ENCODE assay signal across 17 mouse cellular contexts in the genomic region with DNA sequence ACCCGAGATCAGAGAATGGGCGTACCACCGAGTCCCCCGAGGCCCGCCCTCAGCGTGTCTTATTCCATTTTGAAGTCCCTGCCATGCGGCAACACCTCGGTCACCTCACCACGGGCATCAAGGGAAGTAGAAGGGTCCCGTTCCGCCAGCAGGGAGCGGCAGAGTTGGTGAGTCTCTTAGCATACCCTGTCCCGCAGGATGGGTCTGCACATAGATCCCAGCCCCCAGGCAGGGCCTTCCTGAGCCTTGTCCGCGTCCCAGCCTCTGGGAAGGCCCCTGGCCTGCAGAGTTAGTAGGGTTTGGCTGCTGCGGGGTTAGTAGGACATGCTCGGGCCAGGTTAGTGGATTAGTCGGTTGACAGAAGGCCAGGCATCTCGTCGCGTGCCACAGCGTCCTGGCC. TPM values are rescaled to one million over a fixed set of nuclear protein-coding genes. Genes with fewer than 3 reads are reported as not detected.
DNase-seq lines count a peak whose midpoint lies in the region; ATAC-seq and TF ChIP-seq lines count a peak whose summit lies in the region.
"Had no signal": no experiment of that assay in that cellular context is flagged by ENCODE, and none has a peak within 500 bp of the region (broad histone marks: within the 10 kb centered on the region; RNA-seq: fewer than 3 reads in every experiment).

No protein-coding gene starts in this region.

- peak; percentile 46 for DNase-seq in embryo, embryonic 10.5 days (ENCODE audit: low spot score)
- DNase-seq in embryo, embryonic 11 days: no peak
- no peak for DNase-seq in testis, postnatal 10 days (ENCODE audit: low spot score)
- DNase-seq in retina, postnatal 1 day: peak; percentile 55
- DNase-seq in cerebellum, adult 2 months: no peak
- no peak for DNase-seq in left cerebral cortex, adult 11 months (ENCODE audit: low spot score)
- DNase-seq: cerebellum, adult 8-10 months; left cerebral cortex, postnatal 4 days; thymus, postnatal 25 days had no signal

- 46% methylated on average over 22 of the region's 22 CpGs for WGBS in midbrain, embryonic 12.5 days
- WGBS in cerebellum, adult 2 months: 50% methylated on average over 22 of the region's 22 CpGs

- H3K4me3 ChIP-seq in testis, adult 2 months (ENCODE audit: control insufficient read depth, low read depth, low read length): peak overlapping the region; percentile 79
- H3K4me3 ChIP-seq in midbrain, embryonic 12.5 days: no peak overlapping the region
- H3K4me3 ChIP-seq in cerebellum, adult 2 months (replicated peaks; ENCODE audit: insufficient read depth, low read depth, low read length): no peak overlapping the region
- H3K4me3 ChIP-seq: embryonic facial prominence, embryonic 15.5 days; heart, embryonic 10.5 days; kidney, embryonic 15.5 days had no signal

- no peak overlapping the region for H3K27ac ChIP-seq in testis, adult 2 months (ENCODE audit: control insufficient read depth, insufficient read depth, low read depth, low read length)
- H3K27ac ChIP-seq in midbrain, embryonic 12.5 days (replicated peaks): peak overlapping the region; percentile 90
- H3K27ac ChIP-seq in cerebellum, adult 2 months (ENCODE audit: insufficient read depth, low read length): no peak overlapping the region
- H3K27ac ChIP-seq: embryonic facial prominence, embryonic 15.5 days; kidney, embryonic 15.5 days; macrophage had no signal

- TF ChIP-seq POLR2A in testis, adult 2 months (IDR thresholded peaks at IDR 0.05; ENCODE audit: control insufficient read depth, low read depth, low read length): no peak
- TF ChIP-seq POLR2A in cerebellum, adult 2 months (IDR thresholded peaks at IDR 0.05; ENCODE audit: borderline replicate concordance, insufficient read depth, low read length): no peak

- no peak overlapping the region for H3K4me2 ChIP-seq in midbrain, embryonic 12.5 days (replicated peaks)
- H3K4me2 ChIP-seq: embryonic facial prominence, embryonic 15.5 days; kidney, embryonic 15.5 days had no signal

- H3K4me1 ChIP-seq in testis, adult 2 months (ENCODE audit: control insufficient read depth, insufficient read depth, low read length): peaks cover 9% of the 10 kb centered on the region
- peaks cover 93% of the 10 kb centered on the region for H3K4me1 ChIP-seq in midbrain, embryonic 12.5 days
- no peaks in the 10 kb centered on the region for H3K4me1 ChIP-seq in cerebellum, adult 2 months (ENCODE audit: control insufficient read depth, insufficient read depth, low read length)

- TF ChIP-seq CTCF in testis, adult 2 months (IDR thresholded peaks at IDR 0.05; ENCODE audit: control insufficient read depth, insufficient read depth, insufficient replicate concordance, low read depth, low read length): no peak
- no peak for TF ChIP-seq CTCF in cerebellum, adult 2 months (IDR thresholded peaks at IDR 0.05; ENCODE audit: borderline replicate concordance, insufficient read depth, low read depth, low read length)

- peak overlapping the region; percentile 61 for H3K9ac ChIP-seq in midbrain, embryonic 12.5 days (replicated peaks)
- H3K9ac ChIP-seq: embryonic facial prominence, embryonic 15.5 days; kidney, embryonic 15.5 days had no signal

- H3K36me3 ChIP-seq in testis, adult 2 months (ENCODE audit: control insufficient read depth, insufficient read depth, low read length): no peaks in the 10 kb centered on the region
- H3K36me3 ChIP-seq in midbrain, embryonic 12.5 days: peaks cover 45% of the 10 kb centered on the region
- H3K36me3 ChIP-seq: embryonic facial prominence, embryonic 15.5 days; G1E; heart, embryonic 10.5 days; kidney, embryonic 15.5 days had no signal

- no peaks in the 10 kb centered on the region for H3K9me3 ChIP-seq in midbrain, embryonic 12.5 days
- H3K9me3 ChIP-seq: embryonic facial prominence, embryonic 15.5 days; G1E; heart, embryonic 10.5 days; kidney, embryonic 15.5 days had no signal

- no peaks in the 10 kb centered on the region for H3K27me3 ChIP-seq in testis, adult 2 months (ENCODE audit: control insufficient read depth, insufficient read depth, low read length)
- no peaks in the 10 kb centered on the region for H3K27me3 ChIP-seq in midbrain, embryonic 12.5 days
- H3K27me3 ChIP-seq in cerebellum, adult 2 months (ENCODE audit: control insufficient read depth, insufficient read depth, low read length): no peaks in the 10 kb centered on the region

- no peak for ATAC-seq in midbrain, embryonic 12.5 days (ENCODE audit: low FRiP score, low read depth)
- ATAC-seq: activated CD4-positive, CD25-positive, alpha-beta regulatory T cell, adult 4 months had no signal

RNA-seq across cellular contexts. Expression of a gene that starts 35.3 kb away (rescaled TPM):
- polyA plus RNA-seq in testis, adult 2 months (2012; rRNA removed): 0.61 and 5.2 TPM in 2 replicates
- polyA plus RNA-seq in midbrain, embryonic 12.5 days (2016; fragmentation: Nextera tagmentation; extraction: Ambion mirVana): 1.3 and 2.0 TPM in 2 replicates
- polyA plus RNA-seq in cerebellum, adult 2 months (2012; rRNA removed): 0.51 and 0.52 TPM in 2 replicates
- polyA plus RNA-seq: activated CD4-positive, CD25-positive, alpha-beta regulatory T cell, adult 4 months; heart, embryonic 10.5 days had no signal

RNA-seq across cellular contexts. Expression of a gene that starts 38.6 kb away (rescaled TPM):
- polyA plus RNA-seq in testis, adult 2 months (2012; rRNA removed): 0.28 and 0.41 TPM in 2 replicates
- 1.3 and 1.9 TPM in 2 replicates for polyA plus RNA-seq in midbrain, embryonic 12.5 days (2016; fragmentation: Nextera tagmentation; extraction: Ambion mirVana)
- polyA plus RNA-seq in cerebellum, adult 2 months (2012; rRNA removed): 1.3 and 1.9 TPM in 2 replicates
- polyA plus RNA-seq: activated CD4-positive, CD25-positive, alpha-beta regulatory T cell, adult 4 months; G1E; heart, embryonic 10.5 days; macrophage had no signal

RNA-seq across cellular contexts. Expression of a gene that starts 59.5 kb away (rescaled TPM):
- 6.6 and 8.3 TPM in 2 replicates for polyA plus RNA-seq in testis, adult 2 months (2012; rRNA removed)
- polyA plus RNA-seq in midbrain, embryonic 12.5 days (2016; fragmentation: Nextera tagmentation; extraction: Ambion mirVana): 29.4 and 31.1 TPM in 2 replicates
- polyA plus RNA-seq in cerebellum, adult 2 months (2012; rRNA removed): 30.3 and 35.2 TPM in 2 replicates

Comparison
In these comparisons a context has a peak if more than half of its experiments do, and no peak if none do; other contexts are left out.
1. DNase-seq: peak in embryo, embryonic 10.5 days (single experiment) and retina, postnatal 1 day (single experiment); none in embryo, embryonic 11 days (single experiment), testis, postnatal 10 days (single experiment), cerebellum, adult 2 months (0 of 2) and left cerebral cortex, adult 11 months (single experiment).